Mouse (Mus musculus) thymus, adult 2 months (tissue): ENCODE results near the gene Ltbp1.

Experiments used
- CTCF ChIP-seq: fragments of 200-500 bp; IDR thresholded peaks from 2 replicates; pipeline ENCODE4 v1.5.1; 2012; ENCODE audit warnings: mild to moderate bottlenecking, control low read depth, low read length, moderate library complexity, borderline replicate concordance; ENCODE audit not compliant: control insufficient read depth, poor library complexity, insufficient read depth; ENCODE audit errors: extremely low read depth
- POLR2A ChIP-seq: fragments of 200-500 bp; IDR thresholded peaks from 2 replicates; pipeline ENCODE4 v1.6.1; 2012; ENCODE audit warnings: mild to moderate bottlenecking, low read length, control low read depth, moderate library complexity; ENCODE audit not compliant: control insufficient read depth, poor library complexity, insufficient read depth; ENCODE audit errors: extremely low read depth

- TF ChIP-seq POLR2A = no peak
- TF ChIP-seq CTCF = no peak
Observed at GRCm38 (mm10) chr17:75120071-75120470, 114.7 kb downstream of the Ltbp1 start.
